Mouse (Mus musculus): ENCODE measurements around the gene Sema7a. TPM values are rescaled to one million over a fixed set of nuclear protein-coding genes. Genes with fewer than 3 reads are reported as not detected.

Gene Sema7a
- polyA plus RNA-seq, 1 experiment from 2014 or later, result 0.19 TPM

DNA sequence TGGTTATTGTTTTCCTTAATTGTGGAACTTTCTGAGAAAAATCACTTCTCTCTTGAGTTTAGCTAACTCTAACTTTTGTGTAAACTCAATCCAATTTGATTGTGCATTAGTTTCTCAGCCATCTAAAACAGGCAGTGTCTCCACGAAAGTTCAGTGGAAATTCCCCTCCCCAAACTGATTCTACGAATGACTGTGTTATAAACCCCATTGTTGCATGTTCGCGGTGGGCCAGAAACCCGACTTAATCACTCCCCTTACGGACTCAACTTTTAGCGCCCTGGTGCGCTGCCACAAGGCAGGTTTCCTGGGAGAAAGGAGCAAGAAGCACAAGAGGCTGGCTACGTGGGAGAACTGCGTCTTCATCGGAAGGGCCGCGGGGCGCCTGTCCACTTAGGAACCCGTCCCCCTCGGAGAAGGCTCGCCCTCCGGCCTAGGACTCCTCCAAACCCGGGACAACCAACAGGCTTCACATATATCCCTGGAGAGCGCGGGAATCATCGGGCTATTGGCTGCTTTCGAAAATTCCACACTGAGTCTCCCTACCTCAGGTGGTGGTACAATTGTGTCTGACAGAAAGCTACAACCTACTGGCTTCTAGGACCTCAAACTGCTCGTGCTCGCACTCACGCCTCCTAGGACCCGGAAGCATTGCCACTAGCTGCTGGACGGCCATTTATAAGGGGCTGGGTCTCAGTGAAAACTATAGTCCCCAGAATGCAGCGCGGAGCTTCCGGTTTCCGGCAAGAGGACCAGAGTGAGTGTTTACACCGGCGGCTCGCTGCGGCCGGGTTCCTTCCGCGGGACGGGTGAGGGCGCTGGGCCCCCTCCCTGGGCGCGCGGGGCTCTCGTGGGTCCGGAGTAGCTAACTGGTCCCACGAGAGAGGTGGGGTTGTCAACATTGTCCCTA lies 29.4 kb upstream of the Sema7a start, which contains the start of gene Ubl7:
TSS of gene Ubl7 (plus strand) at position 726 of the 907 bp plus-strand sequence.
- Histone ChIP-seq H3K9ac (ENCODE audit: low read depth, low read length) (peak within 1 kb of the TSS; percentile 77), H3K27me3 (replicated peaks; ENCODE audit: control insufficient read depth, insufficient read depth, low read length) (no peaks in the 10 kb centered on the region), H3K4me2 (peak within 1 kb of the TSS; percentile 88), H3K36me3 (ENCODE audit: control insufficient read depth, insufficient read depth, low read length) (peaks cover 2% of the 10 kb centered on the region; the same call in 1 of the 2 replicates), H3K9me3 (ENCODE audit: control insufficient read depth, low read length) (no peaks in the 10 kb centered on the region), H3K4me1 (replicated peaks; ENCODE audit: control insufficient read depth, insufficient read depth, low read length) (peaks cover 5% of the 10 kb centered on the region), H3K27ac (ENCODE audit: low read depth, low read length) (peak within 1 kb of the TSS; percentile 70), H3K4me3 (ENCODE audit: low read depth, low read length) (peak within 1 kb of the TSS; percentile 69)
- ATAC-seq (replicated peaks; ENCODE audit: low FRiP score) (peak; percentile 96), DNase-seq (ENCODE audit: low spot score) (peak; percentile 86)
- 2% methylated on average over 46 of the region's 47 CpGs for WGBS

DNA sequence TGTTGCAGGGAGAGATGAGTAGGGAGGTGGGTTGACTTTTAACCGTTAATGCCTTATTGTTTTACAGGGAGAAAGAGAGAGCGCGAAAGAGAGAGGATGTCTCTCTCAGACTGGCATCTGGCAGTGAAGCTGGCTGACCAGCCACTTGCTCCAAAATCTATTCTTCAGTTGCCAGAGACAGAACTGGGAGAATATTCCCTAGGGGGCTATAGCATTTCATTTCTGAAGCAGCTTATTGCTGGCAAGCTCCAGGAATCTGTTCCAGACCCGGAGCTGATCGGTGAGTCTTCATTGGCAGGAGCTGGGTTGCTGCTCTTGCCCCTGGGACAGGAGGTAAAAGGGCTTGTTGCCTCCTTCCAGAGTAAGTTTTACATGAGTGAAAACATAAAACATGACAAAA lies 27.3 kb upstream of the Sema7a start:
- H3K4me3 ChIP-seq (ENCODE audit: low read depth, low read length), result no peak overlapping the region
- H3K4me1 ChIP-seq (replicated peaks; ENCODE audit: control insufficient read depth, insufficient read depth, low read length), result peaks cover 5% of the 10 kb centered on the region
- peaks cover 2% of the 10 kb centered on the region; the same call in 1 of the 2 replicates for H3K36me3 ChIP-seq (ENCODE audit: control insufficient read depth, insufficient read depth, low read length)
- WGBS, result 97% methylated on average over 5 of the region's 5 CpGs
- H3K27me3 ChIP-seq (replicated peaks; ENCODE audit: control insufficient read depth, insufficient read depth, low read length), result no peaks in the 10 kb centered on the region
- H3K27ac ChIP-seq (ENCODE audit: low read depth, low read length), result no peak overlapping the region
- H3K4me2 ChIP-seq, result no peak overlapping the region
- DNase-seq (ENCODE audit: low spot score), result no peak
- no peaks in the 10 kb centered on the region for H3K9me3 ChIP-seq (ENCODE audit: control insufficient read depth, low read length)
- H3K9ac ChIP-seq (ENCODE audit: low read depth, low read length), result no peak overlapping the region
- no peak for ATAC-seq (replicated peaks; ENCODE audit: low FRiP score)

- Histone ChIP-seq H3K27ac (ENCODE audit: low read depth, low read length) (no peak overlapping the region), H3K4me1 (replicated peaks; ENCODE audit: control insufficient read depth, insufficient read depth, low read length) (no peaks in the 10 kb centered on the region), H3K9me3 (ENCODE audit: control insufficient read depth, low read length) (no peaks in the 10 kb centered on the region), H3K4me2 (no peak overlapping the region), H3K27me3 (replicated peaks; ENCODE audit: control insufficient read depth, insufficient read depth, low read length) (no peaks in the 10 kb centered on the region), H3K9ac (ENCODE audit: low read depth, low read length) (no peak overlapping the region), H3K4me3 (ENCODE audit: low read depth, low read length) (no peak overlapping the region), H3K36me3 (ENCODE audit: control insufficient read depth, insufficient read depth, low read length) (peaks cover 15% of the 10 kb centered on the region)
- ATAC-seq (replicated peaks; ENCODE audit: low FRiP score) (no peak), DNase-seq (ENCODE audit: low spot score) (no peak)
- 93% methylated on average over 9 of the region's 9 CpGs for WGBS
Measured at GRCm38 (mm10) chr9:57921491-57922060, 18.3 kb upstream of the Sema7a start.

DNA sequence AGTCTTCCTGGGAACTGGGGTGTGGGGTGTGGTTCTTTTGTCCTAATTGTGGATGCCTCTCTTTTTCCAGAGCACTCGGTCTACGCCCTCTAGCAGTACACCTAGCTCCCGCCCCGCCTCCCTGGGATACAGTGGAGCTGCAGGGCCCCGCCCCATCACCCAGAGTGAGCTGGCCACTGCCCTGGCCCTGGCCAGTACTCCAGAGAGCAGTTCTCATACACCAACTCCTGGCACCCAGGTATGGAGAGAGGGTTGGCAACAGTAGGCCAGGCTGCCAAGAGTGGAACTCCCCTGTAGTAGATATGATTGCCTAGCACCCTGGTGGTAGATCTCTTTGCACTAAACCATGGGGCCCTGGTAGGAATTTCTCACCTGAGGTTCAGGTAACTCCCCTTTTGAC lies 17.5 kb upstream of the Sema7a start:
- ATAC-seq (replicated peaks; ENCODE audit: low FRiP score) (no peak), DNase-seq (ENCODE audit: low spot score) (no peak)
- no peak overlapping the region for H3K27ac ChIP-seq (ENCODE audit: low read depth, low read length)
- no peaks in the 10 kb centered on the region for H3K27me3 ChIP-seq (replicated peaks; ENCODE audit: control insufficient read depth, insufficient read depth, low read length)
- no peaks in the 10 kb centered on the region for H3K9me3 ChIP-seq (ENCODE audit: control insufficient read depth, low read length)
- no peak overlapping the region for H3K4me2 ChIP-seq
- WGBS, result 90% methylated on average over 5 of the region's 5 CpGs
- H3K4me3 ChIP-seq (ENCODE audit: low read depth, low read length), result no peak overlapping the region
- H3K4me1 ChIP-seq (replicated peaks; ENCODE audit: control insufficient read depth, insufficient read depth, low read length), result no peaks in the 10 kb centered on the region
- no peak overlapping the region for H3K9ac ChIP-seq (ENCODE audit: low read depth, low read length)
- peaks cover 15% of the 10 kb centered on the region for H3K36me3 ChIP-seq (ENCODE audit: control insufficient read depth, insufficient read depth, low read length)

DNA sequence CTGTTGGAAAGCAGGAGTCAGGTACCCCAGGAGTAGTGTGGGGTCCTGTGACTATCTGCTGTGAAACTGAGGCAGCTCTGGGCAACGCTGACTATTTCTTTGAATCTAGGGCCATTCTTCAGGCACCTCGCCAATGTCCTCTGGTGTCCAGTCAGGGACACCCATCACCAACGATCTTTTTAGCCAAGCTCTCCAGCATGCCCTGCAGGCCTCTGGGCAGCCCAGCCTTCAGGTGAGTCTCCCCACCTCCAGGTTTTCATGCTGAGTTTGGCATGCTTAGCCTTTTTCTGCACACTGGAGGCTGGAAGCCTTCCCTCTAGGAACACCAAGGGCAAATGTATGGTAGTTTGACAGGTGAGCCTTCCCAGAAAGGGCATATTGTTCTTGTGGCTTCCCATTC lies 16.9 kb upstream of the Sema7a start:
- 93% methylated on average over 3 of the region's 3 CpGs for WGBS
- no peak overlapping the region for H3K4me2 ChIP-seq
- no peak for ATAC-seq (replicated peaks; ENCODE audit: low FRiP score)
- H3K4me1 ChIP-seq (replicated peaks; ENCODE audit: control insufficient read depth, insufficient read depth, low read length), result no peaks in the 10 kb centered on the region
- H3K36me3 ChIP-seq (ENCODE audit: control insufficient read depth, insufficient read depth, low read length), result peaks cover 15% of the 10 kb centered on the region
- H3K9me3 ChIP-seq (ENCODE audit: control insufficient read depth, low read length), result no peaks in the 10 kb centered on the region
- H3K4me3 ChIP-seq (ENCODE audit: low read depth, low read length), result no peak overlapping the region
- H3K27me3 ChIP-seq (replicated peaks; ENCODE audit: control insufficient read depth, insufficient read depth, low read length), result no peaks in the 10 kb centered on the region
- no peak overlapping the region for H3K9ac ChIP-seq (ENCODE audit: low read depth, low read length)
- no peak for DNase-seq (ENCODE audit: low spot score)
- H3K27ac ChIP-seq (ENCODE audit: low read depth, low read length), result no peak overlapping the region

- no peaks in the 10 kb centered on the region; the same call in 1 of the 2 replicates for H3K4me1 ChIP-seq (replicated peaks; ENCODE audit: control insufficient read depth, insufficient read depth, low read length)
- no peak overlapping the region for H3K4me3 ChIP-seq (ENCODE audit: low read depth, low read length)
- DNase-seq (ENCODE audit: low spot score) (no peak), ATAC-seq (replicated peaks; ENCODE audit: low FRiP score) (no peak)
- no peaks in the 10 kb centered on the region; the same call in 1 of the 2 replicates for H3K36me3 ChIP-seq (ENCODE audit: control insufficient read depth, insufficient read depth, low read length)
- WGBS, result 51% methylated on average over 5 of the region's 5 CpGs
- H3K9ac ChIP-seq (ENCODE audit: low read depth, low read length), result no peak overlapping the region
- no peak overlapping the region for H3K27ac ChIP-seq (ENCODE audit: low read depth, low read length)
- H3K4me2 ChIP-seq, result no peak overlapping the region
- H3K9me3 ChIP-seq (ENCODE audit: control insufficient read depth, low read length), result no peaks in the 10 kb centered on the region
- H3K27me3 ChIP-seq (replicated peaks; ENCODE audit: control insufficient read depth, insufficient read depth, low read length), result no peaks in the 10 kb centered on the region; the same call in 1 of the 2 replicates
Measured at GRCm38 (mm10) chr9:57931166-57931767, 8.6 kb upstream of the Sema7a start.

- 70% methylated on average over 3 of the region's 3 CpGs for WGBS
- Histone ChIP-seq H3K9ac (ENCODE audit: low read depth, low read length) (no peak overlapping the region), H3K36me3 (ENCODE audit: control insufficient read depth, insufficient read depth, low read length) (no peaks in the 10 kb centered on the region), H3K4me2 (no peak overlapping the region), H3K4me1 (replicated peaks; ENCODE audit: control insufficient read depth, insufficient read depth, low read length) (no peaks in the 10 kb centered on the region; the same call in 1 of the 2 replicates), H3K27me3 (replicated peaks; ENCODE audit: control insufficient read depth, insufficient read depth, low read length) (peaks cover 3% of the 10 kb centered on the region), H3K27ac (ENCODE audit: low read depth, low read length) (no peak overlapping the region), H3K9me3 (ENCODE audit: control insufficient read depth, low read length) (no peaks in the 10 kb centered on the region), H3K4me3 (ENCODE audit: low read depth, low read length) (no peak overlapping the region)
- DNase-seq (ENCODE audit: low spot score), result no peak
- ATAC-seq (replicated peaks; ENCODE audit: low FRiP score), result no peak
Measured at GRCm38 (mm10) chr9:57932253-57932652, 7.7 kb upstream of the Sema7a start.

DNA sequence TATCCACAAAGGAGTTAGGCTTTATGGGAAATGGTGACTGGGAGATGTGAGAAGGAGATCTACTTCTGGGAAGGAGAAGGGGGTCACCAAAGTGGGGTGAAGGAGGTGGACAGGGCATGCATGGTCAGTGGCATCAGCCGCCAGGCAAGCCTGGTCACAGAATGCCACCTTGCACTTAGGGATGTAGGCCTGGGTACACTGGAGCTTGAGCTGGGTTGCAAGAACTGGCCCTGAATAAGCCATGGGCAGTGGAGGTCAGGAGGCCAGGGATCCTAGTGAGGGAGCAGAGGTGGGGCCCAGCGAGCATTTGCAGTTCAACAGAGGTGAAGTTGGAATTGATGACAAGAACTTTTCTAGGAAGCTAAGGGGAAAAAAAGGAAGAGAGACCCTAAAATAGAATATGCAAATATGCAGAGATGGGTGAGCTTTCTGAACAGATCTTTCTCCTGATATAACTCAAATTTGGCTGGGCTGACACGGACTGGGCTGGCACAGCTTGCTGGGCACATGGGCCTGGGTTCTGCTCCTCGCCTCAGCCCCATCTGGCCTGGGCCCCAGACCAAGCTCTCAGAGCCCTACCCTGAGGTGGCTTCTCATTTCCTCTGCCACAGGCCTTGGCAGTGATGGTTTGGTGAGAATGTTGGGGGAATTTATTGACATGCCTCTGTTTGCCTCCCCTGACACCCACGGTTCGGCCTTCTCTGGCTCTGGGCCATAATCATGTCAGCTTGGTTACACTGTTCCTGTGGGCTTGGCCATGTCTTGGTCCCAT lies 6.9 kb upstream of the Sema7a start:
- no peaks in the 10 kb centered on the region; the same call in 1 of the 2 replicates for H3K4me1 ChIP-seq (replicated peaks; ENCODE audit: control insufficient read depth, insufficient read depth, low read length)
- H3K4me3 ChIP-seq (ENCODE audit: low read depth, low read length), result no peak overlapping the region
- no peak for ATAC-seq (replicated peaks; ENCODE audit: low FRiP score)
- H3K9me3 ChIP-seq (ENCODE audit: control insufficient read depth, low read length), result no peaks in the 10 kb centered on the region
- H3K36me3 ChIP-seq (ENCODE audit: control insufficient read depth, insufficient read depth, low read length), result no peaks in the 10 kb centered on the region
- peaks cover 7% of the 10 kb centered on the region for H3K27me3 ChIP-seq (replicated peaks; ENCODE audit: control insufficient read depth, insufficient read depth, low read length)
- no peak overlapping the region for H3K27ac ChIP-seq (ENCODE audit: low read depth, low read length)
- no peak for DNase-seq (ENCODE audit: low spot score)
- WGBS, result 75% methylated on average over 6 of the region's 6 CpGs
- no peak overlapping the region for H3K4me2 ChIP-seq
- H3K9ac ChIP-seq (ENCODE audit: low read depth, low read length), result no peak overlapping the region

Measured in liver, embryonic 11.5 days (tissue).